Mouse (Mus musculus): ENCODE measurements around the gene Pld1. TPM values are rescaled to one million over a fixed set of nuclear protein-coding genes. Genes with fewer than 3 reads are reported as not detected.
A peak's percentile ranks its signal among the peaks of the same experiment; 100 is the strongest.

Gene Pld1
- total RNA-seq, 2 experiments from 2014 or later: 8.1 to 9.8 TPM

- intact Hi-C loops (cut with DNase I): no loop called here
- no peak for DNase-seq (ENCODE audit: low spot score in 2 of 2)
These were observed 95.4 kb downstream of the Pld1 start for GRCm38 (mm10) chr3:28033898-28034297.

- peak in 1 of 2 experiments; percentile 16 for DNase-seq (ENCODE audit: low spot score in 2 of 2)
- intact Hi-C loops (cut with DNase I): loop anchor here (5.0 kb wide), 1 partner anchor 53 kb away; no protein-coding TSS in a partner anchor
These were observed 96.3 kb downstream of the Pld1 start for GRCm38 (mm10) chr3:28034707-28035333.

- peak in 1 of 2 experiments; percentile 34 for DNase-seq (ENCODE audit: low spot score in 2 of 2)
- intact Hi-C loops (cut with DNase I): loop anchor here (5.0 kb wide), 1 partner anchor 55 kb away; no protein-coding TSS in a partner anchor
These were observed 98.9 kb downstream of the Pld1 start for GRCm38 (mm10) chr3:28037320-28037932.

GRCm38 (mm10) chr3:28038106-28038505 lies 99.6 kb downstream of the Pld1 start:
- intact Hi-C loops (cut with DNase I): loop anchor here (5.0 kb wide), 1 partner anchor 56 kb away; no protein-coding TSS in a partner anchor
- DNase-seq (ENCODE audit: low spot score in 2 of 2): no peak

- intact Hi-C loops (cut with DNase I): loop anchor here (5.0 kb wide), 1 partner anchor 57 kb away; no protein-coding TSS in a partner anchor
- no peak for DNase-seq (ENCODE audit: low spot score in 2 of 2)
These were observed 101.3 kb downstream of the Pld1 start for GRCm38 (mm10) chr3:28039760-28040159.

GRCm38 (mm10) chr3:28041236-28041635 lies 102.7 kb downstream of the Pld1 start:
- no peak for DNase-seq (ENCODE audit: low spot score in 2 of 2)
- intact Hi-C loops (cut with DNase I): no loop called here

- no peak for DNase-seq (ENCODE audit: low spot score in 2 of 2)
- intact Hi-C loops (cut with DNase I): no loop called here
These were observed 103.9 kb downstream of the Pld1 start for GRCm38 (mm10) chr3:28042366-28042765.

GRCm38 (mm10) chr3:28047599-28047998 lies 109.1 kb downstream of the Pld1 start:
- intact Hi-C loops (cut with DNase I): no loop called here
- DNase-seq (ENCODE audit: low spot score in 2 of 2): no peak

- no peak for DNase-seq (ENCODE audit: low spot score in 2 of 2)
- intact Hi-C loops (cut with DNase I): no loop called here
These were observed 111.0 kb downstream of the Pld1 start for GRCm38 (mm10) chr3:28049526-28049925.

- DNase-seq (ENCODE audit: low spot score in 2 of 2): no peak
- intact Hi-C loops (cut with DNase I): no loop called here
These were observed 114.6 kb downstream of the Pld1 start for GRCm38 (mm10) chr3:28053076-28053475.

GRCm38 (mm10) chr3:28060713-28061112 lies 122.2 kb downstream of the Pld1 start:
- intact Hi-C loops (cut with DNase I): no loop called here
- DNase-seq (ENCODE audit: low spot score in 2 of 2): no peak

- DNase-seq (ENCODE audit: low spot score in 2 of 2): no peak
- intact Hi-C loops (cut with DNase I): no loop called here
These were observed 122.7 kb downstream of the Pld1 start for GRCm38 (mm10) chr3:28061155-28061554.

GRCm38 (mm10) chr3:28079211-28079610 lies 140.7 kb downstream of the Pld1 start:
- intact Hi-C loops (cut with DNase I): no loop called here

GRCm38 (mm10) chr3:28080116-28080515 lies 141.6 kb downstream of the Pld1 start:
- peak; percentile 6 for DNase-seq (ENCODE audit: low spot score in 2 of 2)
- intact Hi-C loops (cut with DNase I): no loop called here

More at GRCm38 (mm10) chr3:28079211-28079610, 140.7 kb downstream of the Pld1 start:
- no peak for DNase-seq (ENCODE audit: low spot score in 2 of 2)

- intact Hi-C loops (cut with DNase I): no loop called here
- peak in 1 of 2 experiments; percentile 23 for DNase-seq (ENCODE audit: low spot score in 2 of 2)
These were observed 142.5 kb downstream of the Pld1 start for GRCm38 (mm10) chr3:28081012-28081411.

- no peak for DNase-seq (ENCODE audit: low spot score in 2 of 2)
- intact Hi-C loops (cut with DNase I): no loop called here
These were observed 144.7 kb downstream of the Pld1 start for GRCm38 (mm10) chr3:28083218-28083617.

- intact Hi-C loops (cut with DNase I): no loop called here
- no peak for DNase-seq (ENCODE audit: low spot score in 2 of 2)
These were observed 145.8 kb downstream of the Pld1 start for GRCm38 (mm10) chr3:28084281-28084680.

GRCm38 (mm10) chr3:28091296-28091695 lies 152.8 kb downstream of the Pld1 start:
- no peak for DNase-seq (ENCODE audit: low spot score in 2 of 2)
- intact Hi-C loops (cut with DNase I): no loop called here

- intact Hi-C loops (cut with DNase I): no loop called here
- DNase-seq (ENCODE audit: low spot score in 2 of 2): no peak
These were observed 153.2 kb downstream of the Pld1 start for GRCm38 (mm10) chr3:28091741-28092140.

- intact Hi-C loops (cut with DNase I): no loop called here
These were observed 155.3 kb downstream of the Pld1 start for GRCm38 (mm10) chr3:28093684-28094302.

GRCm38 (mm10) chr3:28095451-28095850 lies 157.0 kb downstream of the Pld1 start:
- intact Hi-C loops (cut with DNase I): no loop called here

More at GRCm38 (mm10) chr3:28093684-28094302, 155.3 kb downstream of the Pld1 start:
- DNase-seq (ENCODE audit: low spot score in 2 of 2): no peak

More at GRCm38 (mm10) chr3:28095451-28095850, 157.0 kb downstream of the Pld1 start:
- DNase-seq (ENCODE audit: low spot score in 2 of 2): no peak

Measured in left cerebral cortex, postnatal 25 days (tissue).